Mouse (Mus musculus) small intestine, adult 10 weeks (tissue): ENCODE measurements around the gene Slc39a5. TPM values are rescaled to one million over a fixed set of nuclear protein-coding genes. Genes with fewer than 3 reads are reported as not detected.

ENCODE experiments used
- polyA plus RNA-seq: library from polyadenylated mRNA; stranded (reverse); fragments of 350-450 nt; fragmentation: Illumina TruSeq; extraction: RNeasy Lipid Tissue Mini Kit (QIAGEN cat#74804); gene quantifications from one replicate; pipeline ENCODE4 v1.2.3, GENCODE M21; 2014; ENCODE audit warnings: low replicate concordance

Slc39a5 gene
- 0.78 TPM for polyA plus RNA-seq

GRCm38 (mm10) chr10:128401056-128401455 is at the start of gene Slc39a5:
Gene Slc39a5 (minus strand): TSS chr10:128401229.

DNA sequence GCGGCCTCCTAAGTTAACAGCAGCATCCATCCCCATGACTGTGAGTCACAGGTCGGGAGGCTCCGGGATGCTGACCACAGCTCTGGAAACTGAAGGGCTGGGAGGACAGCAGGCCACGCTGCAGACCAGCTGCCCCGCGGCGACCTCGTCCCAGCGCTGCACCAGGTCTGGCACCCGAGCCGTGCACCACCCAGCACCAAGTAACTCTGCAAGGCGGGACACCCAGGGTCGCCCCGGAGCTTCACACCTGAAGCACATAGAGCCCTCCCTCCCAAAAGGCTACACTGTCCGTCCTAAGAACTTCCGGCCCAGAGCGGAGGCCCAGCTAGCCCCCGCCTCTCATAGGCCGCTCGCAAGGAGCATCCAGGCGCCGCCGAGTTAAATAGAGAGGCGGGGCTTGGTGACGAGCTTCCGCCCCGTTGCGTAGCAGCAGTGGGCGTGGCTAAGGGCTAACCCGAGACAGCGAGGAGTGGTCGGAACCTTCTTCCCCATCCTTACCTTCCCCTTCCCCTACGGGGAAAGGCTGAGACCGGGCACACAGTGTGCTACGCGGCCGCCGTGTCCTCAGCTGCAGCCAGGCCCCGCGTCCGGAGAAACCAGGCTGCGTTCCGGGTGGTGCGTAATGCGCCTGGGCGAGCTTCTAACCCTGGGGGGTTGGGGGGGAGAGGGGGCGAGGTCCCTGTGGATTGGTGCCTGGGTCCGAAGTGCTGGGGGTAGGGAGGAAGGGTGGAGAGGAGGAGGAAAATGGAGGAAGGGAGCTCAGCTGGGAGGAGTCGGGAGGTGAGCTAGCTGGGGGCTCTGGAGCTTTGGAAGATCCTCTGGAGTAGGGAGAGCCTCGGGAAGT is 10.4 kb upstream of the Slc39a5 start, which contains the start of the genes Nabp2 and Rnf41:
TSS of gene Nabp2 (minus strand) at position 282 of the 844 bp plus-strand sequence.
TSS of gene Rnf41 (plus strand) at position 447 of the 844 bp plus-strand sequence.

GRCm38 (mm10) chr10:128376455-128377211 is 24.4 kb downstream of the Slc39a5 start, which contains the start of gene Ankrd52:
Gene Ankrd52 (plus strand): TSS chr10:128377115.

GRCm38 (mm10) chr10:128368402-128369217 is 32.4 kb downstream of the Slc39a5 start, which contains the start of gene Coq10a:
Gene Coq10a (minus strand): TSS chr10:128368997.

Other genes starting within 250 kb of the Slc39a5 start
- 4.7 TPM for gene Rbms2, start 220.9 kb downstream of the Slc39a5 start, polyA plus RNA-seq
- 0.59 TPM for gene Gls2, start 206.8 kb downstream of the Slc39a5 start, polyA plus RNA-seq
- 13.5 TPM for gene Spryd4, start 189.4 kb downstream of the Slc39a5 start, polyA plus RNA-seq
- gene Mip, start 175.4 kb downstream of the Slc39a5 start, polyA plus RNA-seq: not detected
- gene Timeless, start 169.2 kb downstream of the Slc39a5 start, polyA plus RNA-seq: 1.4 TPM
- gene Apon, start 147.1 kb downstream of the Slc39a5 start, polyA plus RNA-seq: 0.41 TPM
- gene Apof, start 132.6 kb downstream of the Slc39a5 start, polyA plus RNA-seq: not detected
- 12.8 TPM for gene Stat2, start 130.7 kb downstream of the Slc39a5 start, polyA plus RNA-seq
- gene Il23a, start 102.5 kb downstream of the Slc39a5 start, polyA plus RNA-seq: 0.48 TPM
- 8.3 TPM for gene Pan2, start 97.9 kb downstream of the Slc39a5 start, polyA plus RNA-seq
- 20.6 TPM for gene Cnpy2, start 78.8 kb downstream of the Slc39a5 start, polyA plus RNA-seq
- 247 TPM for gene Cs, start 63.5 kb downstream of the Slc39a5 start, polyA plus RNA-seq
- 13.4 TPM for gene Coq10a, start 32.2 kb downstream of the Slc39a5 start, polyA plus RNA-seq
- 4.7 TPM for gene Ankrd52, start 24.1 kb downstream of the Slc39a5 start, polyA plus RNA-seq
- gene Nabp2, start 10.3 kb upstream of the Slc39a5 start, polyA plus RNA-seq: 10.6 TPM
- gene Rnf41, start 10.4 kb upstream of the Slc39a5 start, polyA plus RNA-seq: 5.2 TPM
- gene Smarcc2, start 58.0 kb upstream of the Slc39a5 start, polyA plus RNA-seq: 35.8 TPM
- gene Myl6, start 92.9 kb upstream of the Slc39a5 start, polyA plus RNA-seq: 27.1 TPM
- gene Myl6b, start 97.5 kb upstream of the Slc39a5 start, polyA plus RNA-seq: not detected
- gene Esyt1, start 124.6 kb upstream of the Slc39a5 start, polyA plus RNA-seq: 1.9 TPM
- gene Zc3h10, start 146.5 kb upstream of the Slc39a5 start, polyA plus RNA-seq: 0.85 TPM
- 15.5 TPM for gene Rpl41, start 148.1 kb upstream of the Slc39a5 start, polyA plus RNA-seq
- 72.6 TPM for gene Pa2g4, start 164.8 kb upstream of the Slc39a5 start, polyA plus RNA-seq
- 157 TPM for gene Erbb3, start 188.4 kb upstream of the Slc39a5 start, polyA plus RNA-seq
- 7.5 TPM for gene Rps26, start 225.5 kb upstream of the Slc39a5 start, polyA plus RNA-seq
- 0.41 TPM for gene Ikzf4, start 244.8 kb upstream of the Slc39a5 start, polyA plus RNA-seq